In the genomic region with DNA sequence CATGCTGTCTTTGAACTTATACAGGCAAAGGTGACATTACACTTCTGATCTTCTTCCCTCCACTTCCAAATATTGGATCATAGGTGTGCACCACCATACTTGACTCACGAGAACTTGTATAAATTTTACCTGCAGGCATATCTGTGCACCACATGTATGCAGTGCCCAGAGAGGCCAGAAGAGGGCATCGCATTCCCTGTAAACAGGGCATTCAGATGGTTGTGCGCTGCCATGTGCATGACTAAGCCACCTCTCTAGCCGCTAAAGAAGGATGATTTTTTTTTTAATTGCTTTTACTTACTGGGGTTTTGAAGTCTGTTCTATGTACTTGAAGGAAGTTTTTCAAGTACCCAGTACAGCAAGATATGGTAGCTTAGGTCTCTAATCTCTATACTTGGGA, we compare ENCODE assay signal across 9 mouse cellular contexts. TPM values are rescaled to one million over a fixed set of nuclear protein-coding genes. Genes with fewer than 3 reads are reported as not detected.
A peak's percentile ranks its signal among the peaks of the same experiment; 100 is the strongest.
DNase-seq lines count a peak whose midpoint lies in the region; ATAC-seq lines count a peak whose summit lies in the region.
"Had no signal": no experiment of that assay in that cellular context is flagged by ENCODE, and none has a peak within 500 bp of the region (broad histone marks: within the 10 kb centered on the region; RNA-seq: fewer than 3 reads in every experiment).

No protein-coding gene starts in this region.

- 69% methylated on average over 4 of the region's 4 CpGs for WGBS in liver, embryonic 12.5 days (ENCODE audit: insufficient replicate concordance)
- 83% methylated on average over 4 of the region's 4 CpGs for WGBS in embryonic facial prominence, embryonic 11.5 days

- ATAC-seq in liver, embryonic 12.5 days = no peak
- ATAC-seq in embryonic facial prominence, embryonic 11.5 days (replicated peaks; ENCODE audit: insufficient number of reproducible peaks, low FRiP score, low TSS enrichment, low read depth) = no peak

- peak; percentile 50 for DNase-seq in embryo, embryonic 10 days (ENCODE audit: low spot score)
- no peak for DNase-seq in embryo, embryonic 9.5 days (ENCODE audit: extremely low spot score)
- DNase-seq in liver = peak; percentile 52
- DNase-seq in MEL-GATA-1-ER (ENCODE audit: extremely low read depth, low read depth) = peak; percentile 39
- peak; percentile 29 for DNase-seq in embryonic facial prominence, embryonic 11.5 days (ENCODE audit: low spot score)
- peak; percentile 44 for DNase-seq in splenic B cell, adult 2 months (ENCODE audit: low read depth, low spot score)
- DNase-seq in yolk sac, embryonic 10.5 days (ENCODE audit: low spot score) = no peak

- peaks cover 4% of the 10 kb centered on the region; the same call in 1 of the 2 replicates for H3K27me3 ChIP-seq in liver, embryonic 12.5 days (replicated peaks)
- H3K27me3 ChIP-seq in embryonic facial prominence, embryonic 11.5 days (ENCODE audit: control insufficient read depth, insufficient read depth, low read length) = no peaks in the 10 kb centered on the region
- no peaks in the 10 kb centered on the region for H3K27me3 ChIP-seq in splenic B cell, adult 2 months (ENCODE audit: control insufficient read depth, insufficient read depth, low read length, poor library complexity, severe bottlenecking)

- H3K4me2 ChIP-seq in liver, embryonic 12.5 days = no peak overlapping the region
- H3K4me2 ChIP-seq in embryonic facial prominence, embryonic 11.5 days (ENCODE audit: low read depth, low read length) = no peak overlapping the region

- no peak overlapping the region for H3K27ac ChIP-seq in liver, embryonic 12.5 days
- H3K27ac ChIP-seq in embryonic facial prominence, embryonic 11.5 days (replicated peaks; ENCODE audit: low read depth, low read length) = no peak overlapping the region

- 0 out of 2 replicates have a peak, but pooled peaks cover 5% of the 10 kb centered on the region for H3K4me1 ChIP-seq in liver, embryonic 12.5 days
- no peaks in the 10 kb centered on the region for H3K4me1 ChIP-seq in embryonic facial prominence, embryonic 11.5 days (ENCODE audit: control insufficient read depth, insufficient read depth, low read length)

- H3K36me3 ChIP-seq in liver, embryonic 12.5 days = no peaks in the 10 kb centered on the region
- no peaks in the 10 kb centered on the region for H3K36me3 ChIP-seq in embryonic facial prominence, embryonic 11.5 days (replicated peaks; ENCODE audit: control insufficient read depth, insufficient read depth, low read depth, low read length)
- no peaks in the 10 kb centered on the region for H3K36me3 ChIP-seq in splenic B cell, adult 2 months (ENCODE audit: control insufficient read depth, insufficient read depth, low read length, poor library complexity, severe bottlenecking)

- no peaks in the 10 kb centered on the region for H3K9me3 ChIP-seq in liver, embryonic 12.5 days (replicated peaks)
- H3K9me3 ChIP-seq in embryonic facial prominence, embryonic 11.5 days (replicated peaks; ENCODE audit: control insufficient read depth, low read length) = no peaks in the 10 kb centered on the region

- no peak overlapping the region for H3K4me3 ChIP-seq in liver, embryonic 12.5 days
- no peak overlapping the region for H3K4me3 ChIP-seq in embryonic facial prominence, embryonic 11.5 days (ENCODE audit: low read depth, low read length)

- no peak overlapping the region for H3K9ac ChIP-seq in liver, embryonic 12.5 days
- no peak overlapping the region for H3K9ac ChIP-seq in embryonic facial prominence, embryonic 11.5 days (replicated peaks; ENCODE audit: low read length)

RNA-seq across cellular contexts. Expression of gene Rbp7, which starts 1.1 kb away (rescaled TPM):
- not detected in 2 replicates for polyA plus RNA-seq in liver, embryonic 12.5 days (2016; fragmentation: Nextera tagmentation; extraction: Ambion mirVana)
- polyA plus RNA-seq in embryonic facial prominence, embryonic 11.5 days (2014; fragmentation: Nextera tagmentation; extraction: Ambion mirVana) = not detected in 2 replicates

RNA-seq across cellular contexts. Expression of gene Tmem274, which starts 23.5 kb away (rescaled TPM):
- 0.21 TPM in 1 of 2 replicates, not detected in the other for polyA plus RNA-seq in liver, embryonic 12.5 days (2016; fragmentation: Nextera tagmentation; extraction: Ambion mirVana)
- polyA plus RNA-seq in embryonic facial prominence, embryonic 11.5 days (2014; fragmentation: Nextera tagmentation; extraction: Ambion mirVana) = not detected in 2 replicates
- polyA plus RNA-seq: large intestine, adult 2 months had no signal

RNA-seq across cellular contexts. Expression of gene Ube4b, which starts 27.1 kb away (rescaled TPM):
- polyA plus RNA-seq in liver, embryonic 12.5 days (2016; fragmentation: Nextera tagmentation; extraction: Ambion mirVana) = 25.1 and 26.4 TPM in 2 replicates
- polyA plus RNA-seq in embryonic facial prominence, embryonic 11.5 days (2014; fragmentation: Nextera tagmentation; extraction: Ambion mirVana) = 54.2 and 54.5 TPM in 2 replicates

RNA-seq across cellular contexts. Expression of gene Nmnat1, which starts 31.3 kb away (rescaled TPM):
- 6.8 and 8.4 TPM in 2 replicates for polyA plus RNA-seq in liver, embryonic 12.5 days (2016; fragmentation: Nextera tagmentation; extraction: Ambion mirVana)
- polyA plus RNA-seq in embryonic facial prominence, embryonic 11.5 days (2014; fragmentation: Nextera tagmentation; extraction: Ambion mirVana) = 12.2 and 12.3 TPM in 2 replicates

RNA-seq across cellular contexts. Expression of gene Lzic, which starts 31.4 kb away (rescaled TPM):
- polyA plus RNA-seq in liver, embryonic 12.5 days (2016; fragmentation: Nextera tagmentation; extraction: Ambion mirVana) = 23.8 and 24.7 TPM in 2 replicates
- polyA plus RNA-seq in embryonic facial prominence, embryonic 11.5 days (2014; fragmentation: Nextera tagmentation; extraction: Ambion mirVana) = 58.5 and 61.2 TPM in 2 replicates

Comparison
In these comparisons a context has a peak if more than half of its experiments do, and no peak if none do; other contexts are left out.
1. DNase-seq: peak in embryo, embryonic 10 days (single experiment), liver (single experiment), MEL-GATA-1-ER (single experiment), embryonic facial prominence, embryonic 11.5 days (single experiment) and splenic B cell, adult 2 months (single experiment); none in embryo, embryonic 9.5 days (single experiment) and yolk sac, embryonic 10.5 days (single experiment).